Mouse (Mus musculus): ENCODE data around the gene Tmem51.

Tmem51 gene

GRCm38 (mm10) chr4:142088836-142089235 is 4.7 kb upstream of the Tmem51 start:
- peak; percentile 66; the same call in 1 of the 2 replicates for TF ChIP-seq GATA4 (IDR thresholded peaks at IDR 0.05; ENCODE audit: insufficient replicate concordance, low read length)

- TF ChIP-seq GATA4 (IDR thresholded peaks at IDR 0.05; ENCODE audit: insufficient replicate concordance, low read length), result no peak
Measured at GRCm38 (mm10) chr4:142088409-142088808, 4.3 kb upstream of the Tmem51 start.

- TF ChIP-seq GATA4 (IDR thresholded peaks at IDR 0.05; ENCODE audit: insufficient replicate concordance, low read length), result no peak
Measured at GRCm38 (mm10) chr4:142084936-142085563, 946 bp upstream of the Tmem51 start.

GRCm38 (mm10) chr4:142083762-142084130 is 358 bp downstream of the Tmem51 start:
- TF ChIP-seq GATA4 (IDR thresholded peaks at IDR 0.05; ENCODE audit: insufficient replicate concordance, low read length), result no peak

GRCm38 (mm10) chr4:142083193-142083592 is 911 bp downstream of the Tmem51 start:
- TF ChIP-seq GATA4 (IDR thresholded peaks at IDR 0.05; ENCODE audit: insufficient replicate concordance, low read length), result no peak

- TF ChIP-seq GATA4 (IDR thresholded peaks at IDR 0.05; ENCODE audit: insufficient replicate concordance, low read length), result no peak
Measured at GRCm38 (mm10) chr4:142082703-142083102, 1.4 kb downstream of the Tmem51 start.

- TF ChIP-seq GATA4 (IDR thresholded peaks at IDR 0.05; ENCODE audit: insufficient replicate concordance, low read length), result no peak
Measured at GRCm38 (mm10) chr4:142081631-142082283, 2.3 kb downstream of the Tmem51 start.

- no peak for TF ChIP-seq GATA4 (IDR thresholded peaks at IDR 0.05; ENCODE audit: insufficient replicate concordance, low read length)
Measured at GRCm38 (mm10) chr4:142080901-142081630, 3.0 kb downstream of the Tmem51 start.

- TF ChIP-seq GATA4 (IDR thresholded peaks at IDR 0.05; ENCODE audit: insufficient replicate concordance, low read length), result no peak
Measured at GRCm38 (mm10) chr4:142080487-142080767, 3.7 kb downstream of the Tmem51 start.

- TF ChIP-seq GATA4 (IDR thresholded peaks at IDR 0.05; ENCODE audit: insufficient replicate concordance, low read length), result no peak
Measured at GRCm38 (mm10) chr4:142079629-142080486, 4.2 kb downstream of the Tmem51 start.

GRCm38 (mm10) chr4:142077572-142078271 is 6.4 kb downstream of the Tmem51 start:
- no peak for TF ChIP-seq GATA4 (IDR thresholded peaks at IDR 0.05; ENCODE audit: insufficient replicate concordance, low read length)

- no peak for TF ChIP-seq GATA4 (IDR thresholded peaks at IDR 0.05; ENCODE audit: insufficient replicate concordance, low read length)
Measured at GRCm38 (mm10) chr4:142076883-142077282, 7.2 kb downstream of the Tmem51 start.

- TF ChIP-seq GATA4 (IDR thresholded peaks at IDR 0.05; ENCODE audit: insufficient replicate concordance, low read length), result no peak
Measured at GRCm38 (mm10) chr4:142075931-142076330, 8.2 kb downstream of the Tmem51 start.

- no peak for TF ChIP-seq GATA4 (IDR thresholded peaks at IDR 0.05; ENCODE audit: insufficient replicate concordance, low read length)
Measured at GRCm38 (mm10) chr4:142074060-142074732, 9.9 kb downstream of the Tmem51 start.

All from liver, adult (tissue).